8 mouse cellular contexts compared by ENCODE assay signal in genomic region chr11:105352954-105353890, GRCm38 (mm10).
DNase-seq lines count a peak whose midpoint lies in the region; ATAC-seq lines count a peak whose summit lies in the region.

No protein-coding gene starts in this region.

- no peaks in the 10 kb centered on the region for H3K9me3 ChIP-seq in forebrain, embryonic 14.5 days (replicated peaks; ENCODE audit: control insufficient read depth, low read length)
- no peaks in the 10 kb centered on the region for H3K9me3 ChIP-seq in forebrain, embryonic 11.5 days (ENCODE audit: control insufficient read depth, low read length)

- ATAC-seq in forebrain, embryonic 14.5 days: 0 out of 2 replicates have a peak, but pooled peaks have one; percentile 18
- ATAC-seq in forebrain, embryonic 11.5 days (replicated peaks; ENCODE audit: low FRiP score): no peak
- ATAC-seq in cerebellum, adult (ENCODE audit: insufficient number of reproducible peaks, low FRiP score, low TSS enrichment): peak; percentile 94

- no peak overlapping the region for H3K9ac ChIP-seq in forebrain, embryonic 14.5 days (ENCODE audit: low read length)
- H3K9ac ChIP-seq in forebrain, embryonic 11.5 days (ENCODE audit: low read length): no peak overlapping the region

- H3K4me2 ChIP-seq in forebrain, embryonic 14.5 days (ENCODE audit: low read length): no peak overlapping the region
- H3K4me2 ChIP-seq in forebrain, embryonic 11.5 days (ENCODE audit: low read depth, low read length, severe bottlenecking): no peak overlapping the region

- H3K27me3 ChIP-seq in forebrain, embryonic 14.5 days (replicated peaks; ENCODE audit: control insufficient read depth, insufficient read depth, low read length): no peaks in the 10 kb centered on the region
- no peaks in the 10 kb centered on the region for H3K27me3 ChIP-seq in forebrain, embryonic 11.5 days (ENCODE audit: control insufficient read depth, insufficient read depth, low read length)

- H3K36me3 ChIP-seq in forebrain, embryonic 14.5 days (ENCODE audit: control insufficient read depth, insufficient read depth, low read length): peaks cover 4% of the 10 kb centered on the region; the same call in 1 of the 2 replicates
- H3K36me3 ChIP-seq in forebrain, embryonic 11.5 days (ENCODE audit: control insufficient read depth, insufficient read depth, low read length): no peaks in the 10 kb centered on the region; the same call in 1 of the 2 replicates

- H3K4me3 ChIP-seq in forebrain, embryonic 14.5 days (ENCODE audit: low read depth, low read length): no peak overlapping the region
- H3K4me3 ChIP-seq in forebrain, embryonic 11.5 days (ENCODE audit: low read depth, low read length): no peak overlapping the region

- 51% methylated on average over 9 of the region's 9 CpGs for WGBS in forebrain, embryonic 14.5 days
- 70% methylated on average over 9 of the region's 9 CpGs for WGBS in forebrain, embryonic 11.5 days

- no peaks in the 10 kb centered on the region for H3K4me1 ChIP-seq in forebrain, embryonic 14.5 days (ENCODE audit: control insufficient read depth, insufficient read depth, low read length)
- no peaks in the 10 kb centered on the region for H3K4me1 ChIP-seq in forebrain, embryonic 11.5 days (replicated peaks; ENCODE audit: control insufficient read depth, insufficient read depth, low read length)

- no peak overlapping the region for H3K27ac ChIP-seq in forebrain, embryonic 14.5 days (ENCODE audit: low read depth, low read length)
- no peak overlapping the region for H3K27ac ChIP-seq in forebrain, embryonic 11.5 days (ENCODE audit: low read depth, low read length)

- DNase-seq in forebrain, embryonic 14.5 days (ENCODE audit: low spot score): peak; percentile 23
- no peak for DNase-seq in forebrain, embryonic 11.5 days (ENCODE audit: low spot score)
- peak; percentile 87 to 91 for DNase-seq in gastrocnemius, postnatal 36 days
- DNase-seq in kidney, adult 18-20 months: peak; percentile 90
- peak; percentile 79 for DNase-seq in lung, postnatal 25 days (ENCODE audit: low spot score)
- DNase-seq in c-Kit-positive CD71-positive TER-119-positive erythroid progenitor cells, embryonic 14.5 days (ENCODE audit: low spot score): no peak
- DNase-seq in thymus, postnatal 36 days: no peak

- intact Hi-C loops in gastrocnemius, postnatal 36 days (cut with DNase I): no loop called here

Comparison
In these comparisons a context has a peak if more than half of its experiments do, and no peak if none do; other contexts are left out.
1. DNase-seq: peak in forebrain, embryonic 14.5 days (single experiment), gastrocnemius, postnatal 36 days (2 of 2), kidney, adult 18-20 months (single experiment) and lung, postnatal 25 days (single experiment); none in forebrain, embryonic 11.5 days (single experiment), c-Kit-positive CD71-positive TER-119-positive erythroid progenitor cells, embryonic 14.5 days (single experiment) and thymus, postnatal 36 days (0 of 2).